Mouse (Mus musculus): ENCODE measurements at regions not wholly inside any gene's neighbourhood (a gene's known extent, or its start where the extent isn't known, plus 50 kb on each side); places are given as distances from the start of the nearest gene placed in this dataset.

- ATAC-seq (replicated peaks in 1 of 2; ENCODE audit: insufficient read depth in 1 of 2, low FRiP score in 2 of 2, low TSS enrichment in 1 of 2, low read depth in 1 of 2, poor library complexity in 2 of 2, severe bottlenecking in 2 of 2), result no peak
These were observed 236.0 kb downstream of the Zfp704 start for GRCm38 (mm10) chr3:9373896-9374295.

DNA sequence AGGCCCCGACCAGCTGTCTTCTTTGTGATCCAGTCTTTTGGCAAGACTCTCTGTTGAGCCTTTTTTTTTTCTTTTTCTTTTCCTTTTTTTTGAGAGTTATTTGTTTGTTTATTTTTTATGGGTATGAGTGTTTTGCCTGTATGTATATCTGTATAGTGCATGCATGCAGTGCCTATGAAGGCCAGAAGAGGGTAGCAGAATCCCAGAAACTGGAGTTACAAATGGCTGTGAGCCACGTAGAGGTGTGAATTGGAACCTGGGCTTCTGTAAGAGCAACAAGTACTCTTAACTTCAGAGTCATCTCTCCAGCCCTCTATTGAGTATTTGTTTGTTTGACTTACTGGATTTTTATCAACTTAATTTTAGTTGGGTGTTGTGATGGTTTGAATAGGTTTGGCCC is 239.8 kb downstream of the Zfp704 start:
- no peak for ATAC-seq (replicated peaks in 1 of 2; ENCODE audit: insufficient read depth in 1 of 2, low FRiP score in 2 of 2, low TSS enrichment in 1 of 2, low read depth in 1 of 2, poor library complexity in 2 of 2, severe bottlenecking in 2 of 2)

DNA sequence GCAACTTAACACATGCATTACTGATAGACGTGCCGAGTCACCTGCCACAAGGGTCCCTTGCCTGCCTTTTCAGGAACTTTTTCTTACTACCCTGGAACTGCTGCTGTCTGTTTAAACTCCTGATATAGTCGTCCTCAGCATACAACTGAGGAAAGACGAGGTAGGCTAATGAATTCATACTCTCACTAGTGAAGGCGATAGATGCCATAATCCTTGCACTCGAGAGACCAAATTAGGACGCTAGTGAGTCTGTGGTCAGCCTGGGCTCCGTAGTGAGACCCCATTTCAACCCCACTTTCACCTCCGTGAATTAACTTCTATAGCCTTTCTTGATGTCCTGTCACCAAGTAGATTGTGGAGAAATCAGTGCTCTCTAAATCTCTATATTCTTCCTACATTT is 244.1 kb downstream of the Zfp704 start:
- no peak for ATAC-seq (replicated peaks in 1 of 2; ENCODE audit: insufficient read depth in 1 of 2, low FRiP score in 2 of 2, low TSS enrichment in 1 of 2, low read depth in 1 of 2, poor library complexity in 2 of 2, severe bottlenecking in 2 of 2)

GRCm38 (mm10) chr3:9359186-9359585 is 250.7 kb downstream of the Zfp704 start:
- no peak for ATAC-seq (replicated peaks in 1 of 2; ENCODE audit: insufficient read depth in 1 of 2, low FRiP score in 2 of 2, low TSS enrichment in 1 of 2, low read depth in 1 of 2, poor library complexity in 2 of 2, severe bottlenecking in 2 of 2)

GRCm38 (mm10) chr3:9358111-9358510 is 251.8 kb downstream of the Zfp704 start:
- ATAC-seq (replicated peaks in 1 of 2; ENCODE audit: insufficient read depth in 1 of 2, low FRiP score in 2 of 2, low TSS enrichment in 1 of 2, low read depth in 1 of 2, poor library complexity in 2 of 2, severe bottlenecking in 2 of 2), result no peak

DNA sequence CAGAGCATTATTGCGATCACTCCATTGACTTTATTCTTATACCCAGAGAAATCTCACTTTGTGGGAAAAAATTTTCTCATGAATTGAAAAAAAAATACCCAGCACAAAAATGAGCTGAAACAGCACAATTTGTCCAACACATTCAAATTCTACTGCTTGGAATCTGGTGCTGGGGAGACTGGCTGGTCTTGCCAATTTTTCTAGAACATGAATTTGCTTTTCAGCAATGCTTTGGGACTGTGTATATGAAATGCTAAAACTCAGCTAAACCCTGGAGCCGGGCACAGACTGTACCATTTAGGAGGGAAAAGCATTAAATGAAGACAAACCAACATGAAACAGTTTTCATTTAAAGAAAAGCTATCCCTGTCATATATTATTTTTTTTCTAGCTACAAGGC is 252.2 kb downstream of the Zfp704 start:
- no peak for ATAC-seq (replicated peaks in 1 of 2; ENCODE audit: insufficient read depth in 1 of 2, low FRiP score in 2 of 2, low TSS enrichment in 1 of 2, low read depth in 1 of 2, poor library complexity in 2 of 2, severe bottlenecking in 2 of 2)

GRCm38 (mm10) chr3:9355875-9356274 is 254.0 kb downstream of the Zfp704 start:
- no peak for ATAC-seq (replicated peaks in 1 of 2; ENCODE audit: insufficient read depth in 1 of 2, low FRiP score in 2 of 2, low TSS enrichment in 1 of 2, low read depth in 1 of 2, poor library complexity in 2 of 2, severe bottlenecking in 2 of 2)

- no peak for ATAC-seq (replicated peaks in 1 of 2; ENCODE audit: insufficient read depth in 1 of 2, low FRiP score in 2 of 2, low TSS enrichment in 1 of 2, low read depth in 1 of 2, poor library complexity in 2 of 2, severe bottlenecking in 2 of 2)
These were observed 255.1 kb downstream of the Zfp704 start for GRCm38 (mm10) chr3:9354756-9355155.

GRCm38 (mm10) chr3:9352251-9352650 is 257.6 kb downstream of the Zfp704 start:
- ATAC-seq (replicated peaks in 1 of 2; ENCODE audit: insufficient read depth in 1 of 2, low FRiP score in 2 of 2, low TSS enrichment in 1 of 2, low read depth in 1 of 2, poor library complexity in 2 of 2, severe bottlenecking in 2 of 2), result no peak

DNA sequence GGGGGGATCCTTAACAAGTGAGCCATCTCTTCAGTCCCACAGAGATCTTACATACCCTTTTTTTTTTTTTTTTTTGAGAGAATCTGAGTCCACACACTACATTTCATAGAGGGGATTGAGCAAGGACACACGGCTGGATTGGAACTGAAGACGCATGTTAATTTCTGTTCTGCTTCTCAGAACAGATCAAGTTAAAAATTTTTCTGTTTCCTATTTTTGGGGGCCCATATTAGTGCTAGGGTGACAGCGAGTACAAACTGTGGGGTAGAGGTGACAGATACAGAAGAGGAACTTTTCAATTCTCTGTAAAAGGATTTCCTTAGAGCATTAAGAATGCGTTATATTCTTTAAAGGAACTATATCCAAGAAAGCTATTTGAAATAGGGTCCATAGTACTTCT is 260.1 kb downstream of the Zfp704 start:
- ATAC-seq (replicated peaks in 1 of 2; ENCODE audit: insufficient read depth in 1 of 2, low FRiP score in 2 of 2, low TSS enrichment in 1 of 2, low read depth in 1 of 2, poor library complexity in 2 of 2, severe bottlenecking in 2 of 2), result 0 out of 4 replicates have a peak, but pooled peaks of 1 of the 2 experiments have one; percentile 15

DNA sequence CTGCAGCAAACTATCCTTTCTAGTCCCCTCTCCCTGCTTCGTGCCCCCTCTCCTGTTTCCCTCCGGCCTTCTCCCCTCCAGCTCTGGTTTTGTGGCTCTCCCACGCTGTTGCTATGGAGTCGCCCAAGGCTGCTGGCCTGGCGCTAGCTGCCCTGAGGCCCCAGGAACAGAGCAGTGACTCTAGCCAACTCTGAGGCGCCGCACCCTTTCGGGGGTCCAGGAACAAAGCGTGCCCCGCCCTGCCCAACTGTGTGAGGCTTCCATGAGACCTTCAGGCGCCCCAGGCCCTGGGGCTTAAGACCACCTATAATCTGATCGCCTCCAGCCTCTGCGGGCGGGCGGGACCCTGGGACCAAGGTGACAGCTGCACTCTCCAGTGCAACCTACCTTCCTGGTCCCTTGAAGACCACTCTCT is 262.4 kb downstream of the Zfp704 start:
- peak; percentile 38 to 56; a peak in 1 of 4 replicates for ATAC-seq (replicated peaks in 1 of 2; ENCODE audit: insufficient read depth in 1 of 2, low FRiP score in 2 of 2, low TSS enrichment in 1 of 2, low read depth in 1 of 2, poor library complexity in 2 of 2, severe bottlenecking in 2 of 2)

DNA sequence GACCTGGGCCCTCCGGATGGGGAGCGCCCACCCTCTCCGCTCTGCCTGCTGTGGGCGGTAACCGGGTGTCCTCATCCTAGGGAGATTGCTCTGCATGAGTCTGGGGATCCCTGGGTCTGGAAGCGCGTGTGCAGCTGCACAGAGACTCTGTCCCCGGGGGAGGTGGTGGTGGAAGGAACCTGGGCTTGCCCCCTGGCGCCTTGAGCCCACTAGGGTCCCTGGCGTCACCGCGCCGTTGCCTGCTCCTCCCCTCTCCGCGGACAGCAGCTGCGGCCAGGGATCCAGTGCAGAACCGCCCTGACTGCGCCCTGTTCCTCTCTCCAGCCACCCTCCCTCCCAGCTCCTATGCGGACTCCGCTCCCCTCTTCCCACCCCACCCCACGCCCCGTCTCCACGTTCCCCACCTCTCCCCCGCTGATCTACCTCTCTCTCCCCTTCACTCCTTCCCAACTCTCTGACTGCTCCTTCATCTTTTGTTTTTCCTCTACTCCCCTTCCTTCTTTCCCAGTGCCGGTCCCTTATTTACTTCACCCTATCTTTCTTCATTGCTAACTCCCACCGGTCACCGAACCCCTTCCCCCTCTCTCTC is 262.9 kb downstream of the Zfp704 start:
- peak; percentile 57 to 71; a peak in 3 of 4 replicates for ATAC-seq (replicated peaks in 1 of 2; ENCODE audit: insufficient read depth in 1 of 2, low FRiP score in 2 of 2, low TSS enrichment in 1 of 2, low read depth in 1 of 2, poor library complexity in 2 of 2, severe bottlenecking in 2 of 2)

- no peak for ATAC-seq (replicated peaks in 1 of 2; ENCODE audit: insufficient read depth in 1 of 2, low FRiP score in 2 of 2, low TSS enrichment in 1 of 2, low read depth in 1 of 2, poor library complexity in 2 of 2, severe bottlenecking in 2 of 2)
These were observed 263.5 kb downstream of the Zfp704 start for GRCm38 (mm10) chr3:9346356-9346755.

DNA sequence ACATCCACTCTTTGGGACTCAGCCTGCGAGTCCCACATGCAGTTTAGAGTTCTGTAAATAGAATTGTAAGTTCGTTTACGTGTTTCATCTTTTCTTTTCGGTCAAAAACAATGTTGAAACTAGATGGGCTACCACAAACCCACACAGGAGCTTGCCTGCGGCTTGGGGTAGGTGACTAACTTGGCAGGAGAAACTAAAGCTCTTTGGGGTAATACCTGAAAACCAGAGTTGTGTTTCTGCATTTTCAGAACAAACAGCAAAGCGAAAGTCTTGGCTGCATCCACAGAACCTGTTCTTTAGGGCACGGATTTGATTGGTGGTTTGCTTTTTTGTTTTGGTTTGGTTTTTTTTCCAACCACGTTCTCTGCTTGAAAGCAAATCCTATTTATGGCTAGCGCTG is 264.0 kb downstream of the Zfp704 start:
- no peak for ATAC-seq (replicated peaks in 1 of 2; ENCODE audit: insufficient read depth in 1 of 2, low FRiP score in 2 of 2, low TSS enrichment in 1 of 2, low read depth in 1 of 2, poor library complexity in 2 of 2, severe bottlenecking in 2 of 2)

GRCm38 (mm10) chr3:9343586-9343985 is 266.3 kb downstream of the Zfp704 start:
- ATAC-seq (replicated peaks in 1 of 2; ENCODE audit: insufficient read depth in 1 of 2, low FRiP score in 2 of 2, low TSS enrichment in 1 of 2, low read depth in 1 of 2, poor library complexity in 2 of 2, severe bottlenecking in 2 of 2), result no peak

DNA sequence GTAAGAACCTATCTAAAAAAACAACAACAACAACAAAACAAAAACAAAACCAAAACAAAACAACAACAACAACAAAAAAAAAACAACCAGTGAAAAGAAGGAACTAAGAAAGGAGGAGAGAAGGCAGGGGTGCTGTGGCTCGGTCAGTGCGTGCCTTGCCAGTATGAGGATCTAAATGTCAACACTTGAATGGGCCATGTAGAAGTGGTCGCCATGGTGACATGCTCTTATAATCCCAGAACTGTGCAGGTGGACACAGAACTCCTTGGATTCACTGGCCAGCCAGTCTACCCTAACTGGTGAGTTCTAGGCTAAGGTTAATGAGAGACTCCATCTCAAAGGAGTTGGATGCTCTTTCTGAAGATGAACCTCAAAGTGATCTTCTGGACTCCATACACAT is 267.7 kb downstream of the Zfp704 start:
- no peak for ATAC-seq (replicated peaks in 1 of 2; ENCODE audit: insufficient read depth in 1 of 2, low FRiP score in 2 of 2, low TSS enrichment in 1 of 2, low read depth in 1 of 2, poor library complexity in 2 of 2, severe bottlenecking in 2 of 2)

DNA sequence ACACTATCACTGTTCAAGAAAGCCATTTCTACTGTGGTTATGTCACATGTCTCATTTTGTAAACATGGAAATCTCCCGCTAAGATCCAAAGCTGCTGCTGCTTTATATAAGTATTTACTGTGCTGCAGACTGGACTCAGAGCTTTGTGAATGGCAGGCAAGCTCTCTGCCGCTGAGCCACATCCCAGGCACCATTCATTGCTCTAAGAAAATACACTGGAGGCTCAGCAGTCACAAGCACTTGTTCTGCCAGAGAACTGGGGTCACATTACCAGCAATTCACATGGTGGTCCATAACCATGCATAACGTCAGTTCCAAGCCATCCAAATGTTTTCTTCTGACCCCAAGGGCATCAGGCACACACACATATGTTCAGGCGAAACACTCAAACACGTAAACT is 268.2 kb downstream of the Zfp704 start:
- ATAC-seq (replicated peaks in 1 of 2; ENCODE audit: insufficient read depth in 1 of 2, low FRiP score in 2 of 2, low TSS enrichment in 1 of 2, low read depth in 1 of 2, poor library complexity in 2 of 2, severe bottlenecking in 2 of 2), result no peak

- ATAC-seq (replicated peaks in 1 of 2; ENCODE audit: insufficient read depth in 1 of 2, low FRiP score in 2 of 2, low TSS enrichment in 1 of 2, low read depth in 1 of 2, poor library complexity in 2 of 2, severe bottlenecking in 2 of 2), result no peak
These were observed 268.6 kb downstream of the Zfp704 start for GRCm38 (mm10) chr3:9341244-9341643.

GRCm38 (mm10) chr3:9340788-9341187 is 269.1 kb downstream of the Zfp704 start:
- peak; percentile 47 to 57; a peak in 2 of 4 replicates for ATAC-seq (replicated peaks in 1 of 2; ENCODE audit: insufficient read depth in 1 of 2, low FRiP score in 2 of 2, low TSS enrichment in 1 of 2, low read depth in 1 of 2, poor library complexity in 2 of 2, severe bottlenecking in 2 of 2)
